Mouse (Mus musculus): ENCODE data around the gene Ptx4.

Ptx4 gene

GRCm38 (mm10) chr17:25120406-25120805, at the start of gene Ptx4:
Gene Ptx4, plus strand, starts transcription at chr17:25120760.
- DNase-seq, result no peak

- peak; percentile 31 for DNase-seq
Observed at GRCm38 (mm10) chr17:25076906-25077305, 43.7 kb upstream of the Ptx4 start.

GRCm38 (mm10) chr17:25077771-25078372, 42.7 kb upstream of the Ptx4 start:
- DNase-seq, result peak; percentile 54

- no peak for DNase-seq
Observed at GRCm38 (mm10) chr17:25080210-25080609, 40.4 kb upstream of the Ptx4 start.

- no peak for DNase-seq
Observed at GRCm38 (mm10) chr17:25080960-25081381, 39.6 kb upstream of the Ptx4 start.

- DNase-seq, result no peak
Observed at GRCm38 (mm10) chr17:25082081-25082847, 38.3 kb upstream of the Ptx4 start.

GRCm38 (mm10) chr17:25082887-25083286, 37.7 kb upstream of the Ptx4 start:
- DNase-seq, result no peak

GRCm38 (mm10) chr17:25083444-25083931, 37.1 kb upstream of the Ptx4 start, which contains the start of gene Tmem204:
Gene Tmem204, minus strand, starts transcription at chr17:25083591.
- no peak for DNase-seq

GRCm38 (mm10) chr17:25084835-25085385, 35.6 kb upstream of the Ptx4 start:
- DNase-seq, result no peak

GRCm38 (mm10) chr17:25086724-25087123, 33.8 kb upstream of the Ptx4 start:
- no peak for DNase-seq

- no peak for DNase-seq
Observed at GRCm38 (mm10) chr17:25089158-25089557, 31.4 kb upstream of the Ptx4 start.

GRCm38 (mm10) chr17:25090450-25090849, 30.1 kb upstream of the Ptx4 start:
- DNase-seq, result no peak

- peak; percentile 37 for DNase-seq
Observed at GRCm38 (mm10) chr17:25096221-25096620, 24.3 kb upstream of the Ptx4 start.

GRCm38 (mm10) chr17:25100052-25100451, 20.5 kb upstream of the Ptx4 start:
- no peak for DNase-seq

GRCm38 (mm10) chr17:25101338-25101737, 19.2 kb upstream of the Ptx4 start:
- no peak for DNase-seq

GRCm38 (mm10) chr17:25107786-25108185, 12.8 kb upstream of the Ptx4 start:
- DNase-seq, result no peak

GRCm38 (mm10) chr17:25109578-25109977, 11.0 kb upstream of the Ptx4 start:
- peak; percentile 42 for DNase-seq

- no peak for DNase-seq
Observed at GRCm38 (mm10) chr17:25110590-25110989, 10.0 kb upstream of the Ptx4 start.

- no peak for DNase-seq
Observed at GRCm38 (mm10) chr17:25111220-25111619, 9.3 kb upstream of the Ptx4 start.

GRCm38 (mm10) chr17:25111739-25112422, 8.7 kb upstream of the Ptx4 start:
- DNase-seq, result peak; percentile 65

- no peak for DNase-seq
Observed at GRCm38 (mm10) chr17:25112423-25112810, 8.1 kb upstream of the Ptx4 start.

- DNase-seq, result no peak
Observed at GRCm38 (mm10) chr17:25114908-25115645, 5.5 kb upstream of the Ptx4 start.

All from cerebellum, adult 11 months (tissue).